Mouse (Mus musculus): Measurements from ENCODE around the gene Ahcyl2.
"Not testable (repeated sequence)": the region's sequence is repeated elsewhere in the genome, so short reads cannot be mapped to it uniquely, and the experiment has no call there.

Ahcyl2 gene

GRCm38 (mm10) chr6:29814616-29815015 lies 46.8 kb downstream of the Ahcyl2 start:
- no peak for DNase-seq (ENCODE audit: extremely low read depth, low read depth)

- DNase-seq (ENCODE audit: extremely low read depth, low read depth), result no peak
These were observed 47.2 kb downstream of the Ahcyl2 start for GRCm38 (mm10) chr6:29815060-29815459.

- DNase-seq (ENCODE audit: extremely low read depth, low read depth), result no peak
These were observed 47.8 kb downstream of the Ahcyl2 start for GRCm38 (mm10) chr6:29815634-29816033.

GRCm38 (mm10) chr6:29816371-29816770 lies 48.6 kb downstream of the Ahcyl2 start:
- DNase-seq (ENCODE audit: extremely low read depth, low read depth), result not testable (repeated sequence)

- peak; percentile 18 for DNase-seq (ENCODE audit: extremely low read depth, low read depth)
These were observed 51.5 kb downstream of the Ahcyl2 start for GRCm38 (mm10) chr6:29819309-29819708.

GRCm38 (mm10) chr6:29820314-29820713 lies 52.5 kb downstream of the Ahcyl2 start:
- DNase-seq (ENCODE audit: extremely low read depth, low read depth), result no peak

- no peak for DNase-seq (ENCODE audit: extremely low read depth, low read depth)
These were observed 53.1 kb downstream of the Ahcyl2 start for GRCm38 (mm10) chr6:29820926-29821325.

GRCm38 (mm10) chr6:29821770-29822169 lies 54.0 kb downstream of the Ahcyl2 start:
- DNase-seq (ENCODE audit: extremely low read depth, low read depth), result no peak

GRCm38 (mm10) chr6:29825302-29825701 lies 57.5 kb downstream of the Ahcyl2 start:
- DNase-seq (ENCODE audit: extremely low read depth, low read depth), result no peak

- DNase-seq (ENCODE audit: extremely low read depth, low read depth), result no peak
These were observed 59.8 kb downstream of the Ahcyl2 start for GRCm38 (mm10) chr6:29827291-29828242.

GRCm38 (mm10) chr6:29828574-29829234 lies 60.9 kb downstream of the Ahcyl2 start:
- DNase-seq (ENCODE audit: extremely low read depth, low read depth), result no peak

- DNase-seq (ENCODE audit: extremely low read depth, low read depth), result no peak
These were observed 64.5 kb downstream of the Ahcyl2 start for GRCm38 (mm10) chr6:29832356-29832755.

- no peak for DNase-seq (ENCODE audit: extremely low read depth, low read depth)
These were observed 65.3 kb downstream of the Ahcyl2 start for GRCm38 (mm10) chr6:29833117-29833516.

GRCm38 (mm10) chr6:29833568-29834255 lies 65.9 kb downstream of the Ahcyl2 start:
- DNase-seq (ENCODE audit: extremely low read depth, low read depth), result no peak

- DNase-seq (ENCODE audit: extremely low read depth, low read depth), result no peak
These were observed 67.8 kb downstream of the Ahcyl2 start for GRCm38 (mm10) chr6:29835543-29836177.

GRCm38 (mm10) chr6:29837579-29837978 lies 69.8 kb downstream of the Ahcyl2 start:
- DNase-seq (ENCODE audit: extremely low read depth, low read depth), result no peak

- no peak for DNase-seq (ENCODE audit: extremely low read depth, low read depth)
These were observed 70.7 kb downstream of the Ahcyl2 start for GRCm38 (mm10) chr6:29838531-29838930.

- no peak for DNase-seq (ENCODE audit: extremely low read depth, low read depth)
These were observed 72.2 kb downstream of the Ahcyl2 start for GRCm38 (mm10) chr6:29840008-29840407.

- DNase-seq (ENCODE audit: extremely low read depth, low read depth), result no peak
These were observed 73.7 kb downstream of the Ahcyl2 start for GRCm38 (mm10) chr6:29841461-29841860.

GRCm38 (mm10) chr6:29847643-29848166 lies 79.9 kb downstream of the Ahcyl2 start:
- no peak for DNase-seq (ENCODE audit: extremely low read depth, low read depth)

- no peak for DNase-seq (ENCODE audit: extremely low read depth, low read depth)
These were observed 81.0 kb downstream of the Ahcyl2 start for GRCm38 (mm10) chr6:29848808-29849207.

Measured in MEL-GATA-1-ER (cell line).